17 mouse cellular contexts compared by ENCODE assay signal in the genomic region with DNA sequence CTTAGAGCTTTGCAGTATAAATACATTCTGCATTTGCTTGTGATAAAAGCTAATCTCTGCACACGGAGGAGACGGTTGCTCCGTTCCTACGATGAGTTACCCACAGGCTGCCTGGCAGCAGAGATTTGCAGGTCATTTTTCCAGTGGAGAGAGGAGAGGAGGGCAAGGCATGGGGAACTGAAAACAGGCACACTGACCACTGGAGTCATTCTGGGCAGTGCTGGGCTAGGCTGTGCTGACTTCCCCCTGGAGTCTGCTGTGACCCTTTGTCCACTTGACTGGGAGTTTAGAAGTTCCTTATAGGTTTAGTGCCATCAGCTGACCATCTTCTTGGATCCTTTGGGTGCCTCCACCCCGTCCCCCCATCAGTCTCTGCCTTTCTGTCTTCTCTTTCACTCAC. TPM values are rescaled to one million over a fixed set of nuclear protein-coding genes. Genes with fewer than 3 reads are reported as not detected.
DNase-seq lines count a peak whose midpoint lies in the region.
"Had no signal": no experiment of that assay in that cellular context is flagged by ENCODE, and none has a peak within 500 bp of the region (broad histone marks: within the 10 kb centered on the region; RNA-seq: fewer than 3 reads in every experiment).

No protein-coding gene starts in this region.

- H3K4me3 ChIP-seq in macrophage (ENCODE audit: inconsistent target), result no peak overlapping the region
- H3K4me3 ChIP-seq: embryonic facial prominence, embryonic 15.5 days; erythroblast, embryonic 14.5 days; forebrain, embryonic 15.5 days; heart, embryonic 12.5 days; hindbrain, embryonic 15.5 days had no signal

- H3K36me3 ChIP-seq in macrophage (ENCODE audit: inconsistent target), result no peaks in the 10 kb centered on the region
- H3K36me3 ChIP-seq: embryonic facial prominence, embryonic 15.5 days; forebrain, embryonic 15.5 days; heart, embryonic 12.5 days; hindbrain, embryonic 15.5 days had no signal

- DNase-seq in heart, adult 11 months, result peak; percentile 95
- no peak for DNase-seq in heart, postnatal 36 days
- peak; percentile 49 for DNase-seq in lung, postnatal 36 days
- DNase-seq in lung, postnatal 14 days, result no peak
- DNase-seq in layer of hippocampus, adult 9-11 months, result no peak
- DNase-seq in adrenal gland, postnatal 10 days, result no peak
- DNase-seq: adrenal gland, postnatal 14 days; cerebellum, adult 8-10 months; cerebellum, postnatal 14 days; embryo, embryonic 11 days; gastrocnemius, postnatal 14 days had no signal

- H3K27ac ChIP-seq in macrophage, result 0 out of 2 replicates have a peak overlapping the region, but pooled peaks have one; percentile 1
- H3K27ac ChIP-seq: embryonic facial prominence, embryonic 15.5 days; forebrain, embryonic 15.5 days; hindbrain, embryonic 15.5 days had no signal

- intact Hi-C loops in heart, postnatal 36 days (cut with DNase I), result no loop called here

- 78% methylated on average over 5 of the region's 5 CpGs for WGBS in macrophage (ENCODE audit: missing documents)

- H3K79me2 ChIP-seq in macrophage (ENCODE audit: inconsistent target), result peaks cover 90% of the 10 kb centered on the region

RNA-seq across cellular contexts. Expression of gene Aco1, which starts 5.4 kb away (rescaled TPM):
- total RNA-seq in heart, postnatal 36 days (2021), result 10 to 100 TPM; 33.7 to 34.0 TPM
- total RNA-seq in macrophage (2018; cell fraction: chromatin; rRNA removed), result 10 to 100 TPM; 16.7 to 95.4 (median 50.9) TPM
- 10 to 100 TPM; 24.3 to 54.2 (median 38.2) TPM for total RNA-seq in macrophage (2018; cell fraction: cytosol; rRNA removed)
- 10 to 100 TPM; 18.7 to 66.9 (median 32.8) TPM for total RNA-seq in macrophage (2018; cell fraction: nucleus; rRNA removed)
- polyA plus RNA-seq in macrophage (2018), result 35.1 to 41.5 TPM (median 40.7 TPM) in 3 replicates
- 100 to 1,000 TPM; 130 to 174 TPM for total RNA-seq in adrenal gland, postnatal 10 days (2021)

Comparison
In these comparisons a context has a peak if more than half of its experiments do, and no peak if none do; other contexts are left out.
1. DNase-seq: peak in heart, adult 11 months (single experiment) and lung, postnatal 36 days (single experiment); none in heart, postnatal 36 days (0 of 2), lung, postnatal 14 days (single experiment), layer of hippocampus, adult 9-11 months (single experiment) and adrenal gland, postnatal 10 days (single experiment).